ENCODE assay signal across 17 mouse cellular contexts in the genomic region with DNA sequence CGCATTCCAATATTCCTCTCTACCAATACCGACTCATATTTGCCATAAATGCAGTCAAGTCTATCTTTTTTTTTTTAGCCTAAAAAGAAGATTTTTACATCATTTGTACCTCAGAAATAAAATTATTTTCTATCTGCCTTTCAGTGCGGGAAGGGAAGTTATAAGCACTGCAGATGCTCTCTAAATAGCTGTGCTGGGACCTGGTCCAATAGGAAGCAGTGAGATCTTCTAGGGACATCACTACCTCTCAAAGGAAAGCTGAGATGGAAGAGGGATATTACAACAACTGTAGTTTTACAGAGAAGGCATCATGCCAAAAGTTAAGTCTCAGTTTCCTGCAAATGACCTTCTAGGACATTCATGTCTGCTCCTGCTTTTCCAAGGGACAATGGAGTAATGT.
A peak's percentile ranks its signal among the peaks of the same experiment; 100 is the strongest.
DNase-seq lines count a peak whose midpoint lies in the region; ATAC-seq and TF ChIP-seq lines count a peak whose summit lies in the region.
"Had no signal": no experiment of that assay in that cellular context is flagged by ENCODE, and none has a peak within 500 bp of the region (broad histone marks: within the 10 kb centered on the region; RNA-seq: fewer than 3 reads in every experiment).

No protein-coding gene starts in this region.

- H3K27ac ChIP-seq in lung, embryonic 14.5 days (ENCODE audit: low read depth) = no peak overlapping the region
- no peak overlapping the region for H3K27ac ChIP-seq in lung, postnatal 0 days (ENCODE audit: low read length)
- no peak overlapping the region for H3K27ac ChIP-seq in midbrain, embryonic 10.5 days (replicated peaks)
- H3K27ac ChIP-seq: embryonic facial prominence, embryonic 10.5 days; embryonic facial prominence, embryonic 12.5 days; forebrain, embryonic 13.5 days; forebrain, embryonic 15.5 days had no signal

- peak; percentile 62 for ATAC-seq in frontal cortex, adult (ENCODE audit: low TSS enrichment)
- no peak for ATAC-seq in lung, embryonic 14.5 days (ENCODE audit: insufficient read depth)
- no peak for ATAC-seq in lung, postnatal 0 days
- ATAC-seq: forebrain, embryonic 13.5 days; forebrain, embryonic 15.5 days; forebrain, postnatal 0 days had no signal

- no peak overlapping the region for H3K4me3 ChIP-seq in lung, embryonic 14.5 days (ENCODE audit: low read depth, low read length)
- H3K4me3 ChIP-seq in lung, postnatal 0 days (ENCODE audit: low read depth, low read length) = no peak overlapping the region
- H3K4me3 ChIP-seq in midbrain, embryonic 10.5 days = no peak overlapping the region
- H3K4me3 ChIP-seq: embryonic facial prominence, embryonic 10.5 days; embryonic facial prominence, embryonic 12.5 days; forebrain, embryonic 13.5 days; forebrain, embryonic 15.5 days had no signal

- no peak overlapping the region for H3K4me2 ChIP-seq in lung, embryonic 14.5 days
- H3K4me2 ChIP-seq in lung, postnatal 0 days (replicated peaks; ENCODE audit: low read depth, low read length) = no peak overlapping the region
- H3K4me2 ChIP-seq: embryonic facial prominence, embryonic 12.5 days; forebrain, embryonic 13.5 days; forebrain, embryonic 15.5 days had no signal

- TF ChIP-seq EP300 in lung, postnatal 0 days (IDR thresholded peaks at IDR 0.05) = no peak

- 92% methylated on average over 3 of the region's 3 CpGs for WGBS in lung, embryonic 14.5 days
- 78% methylated on average over 3 of the region's 3 CpGs for WGBS in lung, postnatal 0 days
- WGBS in midbrain, embryonic 10.5 days = 92% methylated on average over 3 of the region's 3 CpGs

- H3K4me1 ChIP-seq in lung, embryonic 14.5 days (ENCODE audit: insufficient read depth) = no peaks in the 10 kb centered on the region
- H3K4me1 ChIP-seq in lung, postnatal 0 days (ENCODE audit: insufficient read depth, low read depth, low read length) = no peaks in the 10 kb centered on the region
- H3K4me1 ChIP-seq in midbrain, embryonic 10.5 days = peaks cover 17% of the 10 kb centered on the region
- H3K4me1 ChIP-seq: embryonic facial prominence, embryonic 10.5 days; embryonic facial prominence, embryonic 12.5 days; forebrain, embryonic 15.5 days had no signal

- no peak overlapping the region for H3K9ac ChIP-seq in lung, embryonic 14.5 days
- H3K9ac ChIP-seq in lung, postnatal 0 days (replicated peaks; ENCODE audit: low read depth) = no peak overlapping the region
- H3K9ac ChIP-seq: embryonic facial prominence, embryonic 12.5 days; forebrain, embryonic 13.5 days; forebrain, embryonic 15.5 days; forebrain, postnatal 0 days had no signal

- no peaks in the 10 kb centered on the region for H3K36me3 ChIP-seq in lung, embryonic 14.5 days (ENCODE audit: insufficient read depth)
- no peaks in the 10 kb centered on the region for H3K36me3 ChIP-seq in lung, postnatal 0 days (ENCODE audit: insufficient read depth, low read length)
- H3K36me3 ChIP-seq in midbrain, embryonic 10.5 days = no peaks in the 10 kb centered on the region
- H3K36me3 ChIP-seq: embryonic facial prominence, embryonic 10.5 days; embryonic facial prominence, embryonic 12.5 days; forebrain, embryonic 15.5 days had no signal

- no peaks in the 10 kb centered on the region for H3K27me3 ChIP-seq in lung, embryonic 14.5 days (ENCODE audit: insufficient read depth, low read length)
- no peaks in the 10 kb centered on the region for H3K27me3 ChIP-seq in lung, postnatal 0 days (replicated peaks; ENCODE audit: insufficient read depth, low read length)
- H3K27me3 ChIP-seq in midbrain, embryonic 10.5 days (ENCODE audit: low read depth, poor library complexity, severe bottlenecking) = no peaks in the 10 kb centered on the region
- H3K27me3 ChIP-seq: embryonic facial prominence, embryonic 12.5 days; forebrain, embryonic 13.5 days had no signal

- no peak for DNase-seq in frontal cortex, postnatal 36 days (ENCODE audit: low spot score in 2 of 2)
- DNase-seq in lung, embryonic 14.5 days = peak; percentile 5
- DNase-seq in lung, postnatal 0 days (ENCODE audit: low spot score) = no peak
- no peak for DNase-seq in midbrain, embryonic 10.5 days (ENCODE audit: low spot score)
- DNase-seq: adrenal gland, adult 2 months; adrenal gland, postnatal 10 days; adrenal gland, postnatal 25 days; cerebellum, adult 11-12 months; cerebellum, adult 2 months; cerebellum, adult 9-11 months; cerebellum, postnatal 25 days; forebrain, postnatal 0 days had no signal

- no peak for TF ChIP-seq CTCF in lung, embryonic 14.5 days (IDR thresholded peaks at IDR 0.05; ENCODE audit: low read depth)
- no peak for TF ChIP-seq CTCF in lung, postnatal 0 days (IDR thresholded peaks at IDR 0.05)

- no peaks in the 10 kb centered on the region for H3K9me3 ChIP-seq in lung, embryonic 14.5 days (ENCODE audit: low read depth, low read length)
- H3K9me3 ChIP-seq in lung, postnatal 0 days (ENCODE audit: low read length) = no peaks in the 10 kb centered on the region
- H3K9me3 ChIP-seq in midbrain, embryonic 10.5 days (replicated peaks) = no peaks in the 10 kb centered on the region
- H3K9me3 ChIP-seq: embryonic facial prominence, embryonic 10.5 days; embryonic facial prominence, embryonic 12.5 days; forebrain, embryonic 13.5 days; forebrain, embryonic 15.5 days had no signal
